Comparison of ENCODE assay signal across 26 mouse cellular contexts in the genomic region with DNA sequence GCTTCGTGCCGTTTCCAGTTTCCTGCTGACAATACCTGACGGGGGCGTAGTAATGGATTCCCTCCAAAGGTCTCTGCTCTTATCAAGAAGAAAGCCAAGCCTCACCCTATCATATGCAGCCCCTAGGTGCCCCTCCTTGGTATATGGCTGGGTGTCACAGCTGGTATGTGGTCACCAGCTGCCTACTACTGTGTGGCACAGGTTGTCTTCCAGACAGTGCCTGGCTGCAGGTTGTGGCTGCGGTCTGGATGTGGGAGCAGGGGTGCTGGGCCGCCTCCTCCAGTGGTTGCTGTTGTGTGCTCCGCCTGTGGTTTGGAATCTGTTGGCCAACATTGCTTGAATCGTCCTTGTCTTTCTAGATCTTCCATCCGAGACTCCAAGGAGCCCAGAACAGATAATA. TPM values are rescaled to one million over a fixed set of nuclear protein-coding genes. Genes with fewer than 3 reads are reported as not detected.
DNase-seq lines count a peak whose midpoint lies in the region; ATAC-seq lines count a peak whose summit lies in the region.
"Had no signal": no experiment of that assay in that cellular context is flagged by ENCODE, and none has a peak within 500 bp of the region (broad histone marks: within the 10 kb centered on the region; RNA-seq: fewer than 3 reads in every experiment).

No protein-coding gene starts in this region.

- H3K9ac ChIP-seq in hindbrain, embryonic 12.5 days, result no peak overlapping the region
- H3K9ac ChIP-seq in hindbrain, embryonic 11.5 days (ENCODE audit: low read depth, low read length), result no peak overlapping the region
- no peak overlapping the region for H3K9ac ChIP-seq in kidney, embryonic 16.5 days (replicated peaks; ENCODE audit: low read length)
- no peak overlapping the region for H3K9ac ChIP-seq in midbrain, embryonic 16.5 days (ENCODE audit: low read depth, low read length)
- H3K9ac ChIP-seq in midbrain, embryonic 13.5 days (replicated peaks), result no peak overlapping the region
- H3K9ac ChIP-seq: embryonic facial prominence, embryonic 13.5 days; embryonic facial prominence, embryonic 15.5 days; forebrain, embryonic 12.5 days had no signal

- no peak overlapping the region for H3K27ac ChIP-seq in hindbrain, embryonic 12.5 days
- H3K27ac ChIP-seq in hindbrain, embryonic 11.5 days (ENCODE audit: low read depth, low read length), result no peak overlapping the region
- H3K27ac ChIP-seq in kidney, embryonic 16.5 days (ENCODE audit: low read length), result no peak overlapping the region
- H3K27ac ChIP-seq in midbrain, embryonic 16.5 days (ENCODE audit: low read length), result no peak overlapping the region
- H3K27ac ChIP-seq in midbrain, embryonic 13.5 days, result no peak overlapping the region
- H3K27ac ChIP-seq: embryonic facial prominence, embryonic 13.5 days; embryonic facial prominence, embryonic 15.5 days; forebrain, embryonic 10.5 days; forebrain, embryonic 12.5 days had no signal

- H3K4me1 ChIP-seq in hindbrain, embryonic 12.5 days, result no peaks in the 10 kb centered on the region
- no peaks in the 10 kb centered on the region for H3K4me1 ChIP-seq in hindbrain, embryonic 11.5 days (replicated peaks; ENCODE audit: control insufficient read depth, insufficient read depth, low read length)
- H3K4me1 ChIP-seq in kidney, embryonic 16.5 days (ENCODE audit: insufficient read depth, low read length), result no peaks in the 10 kb centered on the region
- H3K4me1 ChIP-seq in midbrain, embryonic 16.5 days (ENCODE audit: control insufficient read depth, insufficient read depth, low read length), result no peaks in the 10 kb centered on the region
- no peaks in the 10 kb centered on the region for H3K4me1 ChIP-seq in midbrain, embryonic 13.5 days (replicated peaks)
- H3K4me1 ChIP-seq: embryonic facial prominence, embryonic 13.5 days; embryonic facial prominence, embryonic 15.5 days; forebrain, embryonic 12.5 days had no signal

- ATAC-seq in hindbrain, embryonic 12.5 days (ENCODE audit: low FRiP score), result 0 out of 2 replicates have a peak, but pooled peaks have one; percentile 55
- no peak for ATAC-seq in hindbrain, embryonic 11.5 days (ENCODE audit: low FRiP score)
- ATAC-seq in kidney, embryonic 16.5 days (ENCODE audit: low FRiP score, low TSS enrichment), result 0 out of 2 replicates have a peak, but pooled peaks have one; percentile 18
- peak; percentile 38; the same call in 1 of the 2 replicates for ATAC-seq in midbrain, embryonic 16.5 days
- ATAC-seq in midbrain, embryonic 13.5 days, result no peak
- ATAC-seq in megakaryocyte, adult 5-6 weeks (ENCODE audit: poor library complexity, severe bottlenecking), result no peak

- H3K4me3 ChIP-seq in hindbrain, embryonic 12.5 days, result no peak overlapping the region
- no peak overlapping the region for H3K4me3 ChIP-seq in hindbrain, embryonic 11.5 days (ENCODE audit: low read depth, low read length)
- no peak overlapping the region for H3K4me3 ChIP-seq in kidney, embryonic 16.5 days (ENCODE audit: low read length)
- H3K4me3 ChIP-seq in midbrain, embryonic 16.5 days (ENCODE audit: low read depth, low read length), result no peak overlapping the region
- H3K4me3 ChIP-seq in midbrain, embryonic 13.5 days (replicated peaks), result no peak overlapping the region
- H3K4me3 ChIP-seq: embryonic facial prominence, embryonic 13.5 days; embryonic facial prominence, embryonic 15.5 days; erythroblast, embryonic 14.5 days; forebrain, embryonic 10.5 days; forebrain, embryonic 12.5 days had no signal

- no peaks in the 10 kb centered on the region for H3K36me3 ChIP-seq in hindbrain, embryonic 12.5 days
- H3K36me3 ChIP-seq in hindbrain, embryonic 11.5 days (ENCODE audit: control insufficient read depth, insufficient read depth, low read length), result no peaks in the 10 kb centered on the region
- H3K36me3 ChIP-seq in kidney, embryonic 16.5 days (ENCODE audit: insufficient read depth, low read length), result no peaks in the 10 kb centered on the region
- H3K36me3 ChIP-seq in midbrain, embryonic 16.5 days (ENCODE audit: control insufficient read depth, insufficient read depth, low read length), result no peaks in the 10 kb centered on the region
- no peaks in the 10 kb centered on the region for H3K36me3 ChIP-seq in midbrain, embryonic 13.5 days
- H3K36me3 ChIP-seq: embryonic facial prominence, embryonic 13.5 days; embryonic facial prominence, embryonic 15.5 days; forebrain, embryonic 10.5 days; forebrain, embryonic 12.5 days had no signal

- 94% methylated on average over 9 of the region's 9 CpGs for WGBS in hindbrain, embryonic 12.5 days
- 92% methylated on average over 9 of the region's 9 CpGs for whole genome bisulfite sequencing in hindbrain, embryonic 11.5 days
- WGBS in kidney, embryonic 16.5 days, result 92% methylated on average over 9 of the region's 9 CpGs
- 92% methylated on average over 9 of the region's 9 CpGs for WGBS in midbrain, embryonic 16.5 days
- 92% methylated on average over 9 of the region's 9 CpGs for WGBS in midbrain, embryonic 13.5 days

- H3K27me3 ChIP-seq in hindbrain, embryonic 12.5 days, result peaks cover 6% of the 10 kb centered on the region; the same call in 1 of the 2 replicates
- H3K27me3 ChIP-seq in hindbrain, embryonic 11.5 days (ENCODE audit: control insufficient read depth, insufficient read depth, low read length), result no peaks in the 10 kb centered on the region
- no peaks in the 10 kb centered on the region for H3K27me3 ChIP-seq in kidney, embryonic 16.5 days (ENCODE audit: insufficient read depth, low read length)
- no peaks in the 10 kb centered on the region for H3K27me3 ChIP-seq in midbrain, embryonic 16.5 days (ENCODE audit: control insufficient read depth, insufficient read depth, low read depth, low read length)
- 0 out of 2 replicates have a peak, but pooled peaks cover 10% of the 10 kb centered on the region for H3K27me3 ChIP-seq in midbrain, embryonic 13.5 days
- H3K27me3 ChIP-seq: embryonic facial prominence, embryonic 13.5 days; embryonic facial prominence, embryonic 15.5 days had no signal

- peaks cover 4% of the 10 kb centered on the region; the same call in 1 of the 2 replicates for H3K9me3 ChIP-seq in hindbrain, embryonic 12.5 days (replicated peaks)
- no peaks in the 10 kb centered on the region for H3K9me3 ChIP-seq in hindbrain, embryonic 11.5 days (ENCODE audit: control insufficient read depth, low read length)
- peaks cover 5% of the 10 kb centered on the region for H3K9me3 ChIP-seq in kidney, embryonic 16.5 days (ENCODE audit: low read length)
- no peaks in the 10 kb centered on the region for H3K9me3 ChIP-seq in midbrain, embryonic 16.5 days (replicated peaks; ENCODE audit: control insufficient read depth, low read length, poor library complexity, severe bottlenecking)
- no peaks in the 10 kb centered on the region for H3K9me3 ChIP-seq in midbrain, embryonic 13.5 days
- H3K9me3 ChIP-seq: embryonic facial prominence, embryonic 13.5 days; embryonic facial prominence, embryonic 15.5 days had no signal

- no peak for DNase-seq in hindbrain, embryonic 11.5 days (ENCODE audit: low spot score)
- DNase-seq in kidney, postnatal 14 days, result no peak
- DNase-seq: adrenal gland, adult 2 months; adrenal gland, postnatal 10 days; adrenal gland, postnatal 25 days; cerebellum, adult 11 months; cerebellum, adult 18-20 months; cerebellum, adult 8-10 months; cerebellum, postnatal 14 days; cerebellum, postnatal 36 days; embryo, embryonic 11 days had no signal

- H3K4me2 ChIP-seq in hindbrain, embryonic 12.5 days (replicated peaks), result no peak overlapping the region
- no peak overlapping the region for H3K4me2 ChIP-seq in hindbrain, embryonic 11.5 days (replicated peaks; ENCODE audit: low read depth, low read length)
- no peak overlapping the region for H3K4me2 ChIP-seq in kidney, embryonic 16.5 days (replicated peaks; ENCODE audit: low read depth, low read length)
- H3K4me2 ChIP-seq in midbrain, embryonic 16.5 days (ENCODE audit: low read length), result no peak overlapping the region
- H3K4me2 ChIP-seq in midbrain, embryonic 13.5 days (replicated peaks), result no peak overlapping the region
- H3K4me2 ChIP-seq: embryonic facial prominence, embryonic 13.5 days; embryonic facial prominence, embryonic 15.5 days; forebrain, embryonic 12.5 days had no signal

RNA-seq across cellular contexts. Expression of gene Chil1, which starts 31.2 kb away (rescaled TPM):
- 3.0 and 3.3 TPM in 2 replicates for polyA plus RNA-seq in hindbrain, embryonic 12.5 days (2016; fragmentation: Nextera tagmentation; extraction: Ambion mirVana)
- polyA plus RNA-seq in hindbrain, embryonic 11.5 days (2014; fragmentation: Nextera tagmentation; extraction: Ambion mirVana), result 1.1 and 2.0 TPM in 2 replicates
- 0.85 and 1.4 TPM in 2 replicates for polyA plus RNA-seq in kidney, embryonic 16.5 days (2015; fragmentation: Nextera tagmentation; extraction: Ambion mirVana)
- 2.0 and 3.9 TPM in 2 replicates for polyA plus RNA-seq in midbrain, embryonic 16.5 days (2015; fragmentation: Nextera tagmentation; extraction: Ambion mirVana)
- 2.6 and 3.2 TPM in 2 replicates for polyA plus RNA-seq in midbrain, embryonic 13.5 days (2015; fragmentation: Nextera tagmentation; extraction: Ambion mirVana)
- total RNA-seq in megakaryocyte, adult 5-6 weeks (2015), result 137 and 168 TPM in 2 replicates
- total RNA-seq in megakaryocyte, adult 5-6 weeks (2017), result 120 and 142 TPM in 2 replicates
- total RNA-seq: MEL had no signal
- polyA plus RNA-seq: erythroblast, embryonic 14.5 days; forebrain, embryonic 10.5 days had no signal

RNA-seq across cellular contexts. Expression of gene Chit1, which starts 39.7 kb away (rescaled TPM):
- polyA plus RNA-seq in hindbrain, embryonic 12.5 days (2016; fragmentation: Nextera tagmentation; extraction: Ambion mirVana), result 0.13 TPM in 1 of 2 replicates, not detected in the other
- not detected in 2 replicates for polyA plus RNA-seq in hindbrain, embryonic 11.5 days (2014; fragmentation: Nextera tagmentation; extraction: Ambion mirVana)
- polyA plus RNA-seq in kidney, embryonic 16.5 days (2015; fragmentation: Nextera tagmentation; extraction: Ambion mirVana), result 0.17 and 0.21 TPM in 2 replicates
- 0.21 TPM in 1 of 2 replicates, not detected in the other for polyA plus RNA-seq in midbrain, embryonic 16.5 days (2015; fragmentation: Nextera tagmentation; extraction: Ambion mirVana)
- polyA plus RNA-seq in midbrain, embryonic 13.5 days (2015; fragmentation: Nextera tagmentation; extraction: Ambion mirVana), result 0.09 and 0.27 TPM in 2 replicates
- total RNA-seq in megakaryocyte, adult 5-6 weeks (2015), result 0.16 and 0.83 TPM in 2 replicates
- total RNA-seq in megakaryocyte, adult 5-6 weeks (2017), result 0.07 TPM in 1 of 2 replicates, not detected in the other
- total RNA-seq: adrenal gland, adult 2 months; adrenal gland, postnatal 25 days; adrenal gland, postnatal 4 days; MEL had no signal
- polyA plus RNA-seq: embryonic facial prominence, embryonic 11.5 days; embryonic facial prominence, embryonic 13.5 days; erythroblast, embryonic 14.5 days; forebrain, embryonic 10.5 days; forebrain, embryonic 12.5 days had no signal

RNA-seq across cellular contexts. Expression of gene Mybph, which starts 42.5 kb away (rescaled TPM):
- 2.4 and 15.9 TPM in 2 replicates for polyA plus RNA-seq in hindbrain, embryonic 12.5 days (2016; fragmentation: Nextera tagmentation; extraction: Ambion mirVana)
- polyA plus RNA-seq in hindbrain, embryonic 11.5 days (2014; fragmentation: Nextera tagmentation; extraction: Ambion mirVana), result 1.4 and 3.7 TPM in 2 replicates
- 1.6 and 1.7 TPM in 2 replicates for polyA plus RNA-seq in kidney, embryonic 16.5 days (2015; fragmentation: Nextera tagmentation; extraction: Ambion mirVana)
- 0.18 TPM in 1 of 2 replicates, not detected in the other for polyA plus RNA-seq in midbrain, embryonic 16.5 days (2015; fragmentation: Nextera tagmentation; extraction: Ambion mirVana)
- 0.09 and 0.19 TPM in 2 replicates for polyA plus RNA-seq in midbrain, embryonic 13.5 days (2015; fragmentation: Nextera tagmentation; extraction: Ambion mirVana)
- total RNA-seq in megakaryocyte, adult 5-6 weeks (2015), result 0.09 and 0.16 TPM in 2 replicates
- total RNA-seq in megakaryocyte, adult 5-6 weeks (2017), result not detected in 2 replicates
- total RNA-seq: adrenal gland, postnatal 25 days; common myeloid progenitor, adult 5-6 weeks; ES-E14; MEL had no signal
- polyA plus RNA-seq: erythroblast, embryonic 14.5 days had no signal

Comparison
In these comparisons a context has a peak if more than half of its experiments do, and no peak if none do; other contexts are left out.
1. ATAC-seq: peak in hindbrain, embryonic 12.5 days (single experiment), kidney, embryonic 16.5 days (single experiment) and midbrain, embryonic 16.5 days (single experiment); none in hindbrain, embryonic 11.5 days (single experiment), midbrain, embryonic 13.5 days (single experiment) and megakaryocyte, adult 5-6 weeks (single experiment).